Mouse (Mus musculus): ENCODE measurements around the gene Zim1. TPM values are rescaled to one million over a fixed set of nuclear protein-coding genes. Genes with fewer than 3 reads are reported as not detected.

Gene Zim1
- polyA plus RNA-seq (2015; fragmentation: Nextera tagmentation; extraction: Ambion mirVana): 0.38 and 0.48 TPM in 2 replicates

- no peak for DNase-seq (ENCODE audit: low spot score)
These were observed at the start of gene Zim1 for GRCm38 (mm10) chr7:6696241-6697045. TSS of gene Zim1 (minus strand) at chr7:6696450.

GRCm38 (mm10) chr7:6744281-6744904 lies 48.1 kb upstream of the Zim1 start:
- no peak for DNase-seq (ENCODE audit: low spot score)

GRCm38 (mm10) chr7:6736060-6736459 lies 39.8 kb upstream of the Zim1 start:
- DNase-seq (ENCODE audit: low spot score): no peak

GRCm38 (mm10) chr7:6731930-6732329 lies 35.7 kb upstream of the Zim1 start:
- DNase-seq (ENCODE audit: low spot score): no peak

GRCm38 (mm10) chr7:6731373-6731772 lies 35.1 kb upstream of the Zim1 start:
- no peak for DNase-seq (ENCODE audit: low spot score)

GRCm38 (mm10) chr7:6730801-6731200 lies 34.6 kb upstream of the Zim1 start:
- DNase-seq (ENCODE audit: low spot score): no peak

- DNase-seq (ENCODE audit: low spot score): peak; percentile 22
These were observed 34.0 kb upstream of the Zim1 start, which contains the start of the genes Peg3 and Usp29 for GRCm38 (mm10) chr7:6730241-6730640. TSS of gene Peg3 (minus strand) at chr7:6730431. TSS of gene Usp29 (plus strand) at chr7:6730578.

- peak; percentile 65 for DNase-seq (ENCODE audit: low spot score)
These were observed 33.0 kb upstream of the Zim1 start for GRCm38 (mm10) chr7:6729061-6729817.

GRCm38 (mm10) chr7:6728263-6728931 lies 32.1 kb upstream of the Zim1 start:
- DNase-seq (ENCODE audit: low spot score): peak; percentile 8

GRCm38 (mm10) chr7:6727351-6728121 lies 31.3 kb upstream of the Zim1 start:
- DNase-seq (ENCODE audit: low spot score): peak; percentile 26

- DNase-seq (ENCODE audit: low spot score): no peak
These were observed 13.1 kb upstream of the Zim1 start for GRCm38 (mm10) chr7:6709396-6709795.

- no peak for DNase-seq (ENCODE audit: low spot score)
These were observed 12.4 kb upstream of the Zim1 start for GRCm38 (mm10) chr7:6708451-6709180.

GRCm38 (mm10) chr7:6707416-6708015 lies 11.3 kb upstream of the Zim1 start:
- DNase-seq (ENCODE audit: low spot score): no peak

GRCm38 (mm10) chr7:6699230-6699629 lies 3.0 kb upstream of the Zim1 start:
- no peak for DNase-seq (ENCODE audit: low spot score)

GRCm38 (mm10) chr7:6685511-6685910 lies 10.7 kb downstream of the Zim1 start:
- no peak for DNase-seq (ENCODE audit: low spot score)

- DNase-seq (ENCODE audit: low spot score): no peak
These were observed 29.5 kb downstream of the Zim1 start for GRCm38 (mm10) chr7:6666726-6667125.

GRCm38 (mm10) chr7:6663430-6663829 lies 32.8 kb downstream of the Zim1 start:
- no peak for DNase-seq (ENCODE audit: low spot score)

GRCm38 (mm10) chr7:6659605-6660004 lies 36.6 kb downstream of the Zim1 start:
- DNase-seq (ENCODE audit: low spot score): no peak

GRCm38 (mm10) chr7:6658606-6659005 lies 37.6 kb downstream of the Zim1 start:
- DNase-seq (ENCODE audit: low spot score): no peak
